11 mouse cellular contexts compared by ENCODE assay signal in the genomic region with DNA sequence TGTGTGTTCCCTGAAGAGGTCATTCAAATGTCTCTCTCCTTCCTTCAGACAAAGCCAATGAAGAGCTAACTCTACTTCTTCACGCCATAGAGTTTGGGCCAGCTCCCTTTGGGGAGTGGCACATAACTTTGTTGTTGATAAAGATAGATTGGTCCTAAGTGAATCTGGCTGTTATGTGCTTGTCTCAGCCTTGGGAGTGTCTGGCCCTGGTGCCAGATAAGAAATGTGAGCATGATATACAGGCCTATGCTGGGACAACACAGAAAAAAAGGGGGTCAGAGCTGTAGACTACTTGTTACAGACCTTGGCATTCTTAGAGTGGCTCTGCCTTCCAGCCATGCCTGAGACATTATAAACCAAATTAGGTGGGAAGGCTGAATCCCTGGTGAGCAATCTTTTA. TPM values are rescaled to one million over a fixed set of nuclear protein-coding genes. Genes with fewer than 3 reads are reported as not detected.
DNase-seq lines count a peak whose midpoint lies in the region; ATAC-seq and TF ChIP-seq lines count a peak whose summit lies in the region.
"Had no signal": no experiment of that assay in that cellular context is flagged by ENCODE, and none has a peak within 500 bp of the region (broad histone marks: within the 10 kb centered on the region; RNA-seq: fewer than 3 reads in every experiment).

No protein-coding gene starts in this region.

- peak overlapping the region; percentile 98; the same call in 1 of the 2 replicates for H3K9ac ChIP-seq in heart, embryonic 13.5 days
- H3K9ac ChIP-seq in CH12.LX (ENCODE audit: insufficient read depth, low read depth) = no peak overlapping the region
- no peak overlapping the region; the same call in 1 of the 2 replicates for H3K9ac ChIP-seq in embryonic facial prominence, embryonic 13.5 days
- H3K9ac ChIP-seq in liver, embryonic 12.5 days = 0 out of 2 replicates have a peak overlapping the region, but pooled peaks have one; percentile 94

- dilution Hi-C loops in CH12.LX (cut with MboI; ENCODE audit: extremely low pct_ligation_motif_present, extremely low pct_unique_long_range_greater_than_20kb, low sequenced_read_pairs) = no loop called here

- TF ChIP-seq RAD21 in CH12.LX (IDR thresholded peaks at IDR 0.05; ENCODE audit: low read depth, low read length) = no peak

- no peak for TF ChIP-seq EP300 in CH12.LX (IDR thresholded peaks at IDR 0.05; ENCODE audit: low read length)

- intact Hi-C loops in heart, postnatal 10 days (cut with DNase I) = loop anchor here (2.0 kb wide), 1 partner anchor 24 kb away; a partner anchor contains a TSS

- 52% methylated on average over 1 of the region's 1 CpGs for WGBS in heart, embryonic 13.5 days
- WGBS in embryonic facial prominence, embryonic 13.5 days = 71% methylated on average over 1 of the region's 1 CpGs
- WGBS in liver, embryonic 12.5 days (ENCODE audit: insufficient replicate concordance) = 22% methylated on average over 1 of the region's 1 CpGs

- H3K27me3 ChIP-seq in heart, embryonic 13.5 days (replicated peaks) = no peaks in the 10 kb centered on the region; the same call in 1 of the 2 replicates
- H3K27me3 ChIP-seq in CH12.LX (replicated peaks) = no peaks in the 10 kb centered on the region
- no peaks in the 10 kb centered on the region for H3K27me3 ChIP-seq in embryonic facial prominence, embryonic 13.5 days
- no peaks in the 10 kb centered on the region for H3K27me3 ChIP-seq in liver, embryonic 12.5 days (replicated peaks)

- no peak for TF ChIP-seq CTCF in CH12.LX (conservative IDR thresholded peaks at IDR 0.05 in 1 of 2, IDR thresholded peaks at IDR 0.05 in 1 of 2; ENCODE audit: low read depth in 2 of 2, low read length in 2 of 2)
- no peak for TF ChIP-seq CTCF in layer of hippocampus, adult 2 months (conservative IDR thresholded peaks at IDR 0.05)

- peaks cover 35% of the 10 kb centered on the region for H3K4me1 ChIP-seq in heart, embryonic 13.5 days
- H3K4me1 ChIP-seq in CH12.LX (ENCODE audit: control insufficient read depth in 1 of 2, insufficient read depth in 2 of 2) = peaks cover 9 to 24% of the 10 kb centered on the region in 2 experiments
- H3K4me1 ChIP-seq in embryonic facial prominence, embryonic 13.5 days = peaks cover 30% of the 10 kb centered on the region
- H3K4me1 ChIP-seq in liver, embryonic 12.5 days = peaks cover 57% of the 10 kb centered on the region

- peaks cover 22% of the 10 kb centered on the region for H3K79me2 ChIP-seq in CH12.LX (replicated peaks; ENCODE audit: control insufficient read depth, extremely low read depth, insufficient read depth, poor library complexity, severe bottlenecking)

- in situ Hi-C loops in CH12.LX (cut with MboI; ENCODE audit: low pct_ligation_motif_present, low pct_unique_long_range_greater_than_20kb, low sequenced_read_pairs) = no loop called here

- H3K4me3 ChIP-seq in heart, embryonic 13.5 days = no peak overlapping the region
- H3K4me3 ChIP-seq in CH12.LX (replicated peaks in 1 of 3; ENCODE audit: low read depth in 2 of 3, low read length in 2 of 3, poor library complexity in 1 of 3) = no peak overlapping the region
- no peak overlapping the region for H3K4me3 ChIP-seq in embryonic facial prominence, embryonic 13.5 days
- H3K4me3 ChIP-seq in liver, embryonic 12.5 days = peak overlapping the region; percentile 97
- no peak overlapping the region for H3K4me3 ChIP-seq in layer of hippocampus, adult 2 months

- DNase-seq in heart, postnatal 10 days = no peak
- no peak for DNase-seq in CH12.LX (ENCODE audit: extremely low read depth)
- no peak for DNase-seq in cerebellum, adult 18-20 months
- no peak for DNase-seq in layer of hippocampus, adult 2 months (ENCODE audit: low spot score in 2 of 2)
- no peak for DNase-seq in right cerebral cortex, postnatal 36 days (ENCODE audit: low spot score in 2 of 2)
- DNase-seq: kidney, adult 18-20 months had no signal

- no peak overlapping the region for H3K27ac ChIP-seq in heart, embryonic 13.5 days (replicated peaks)
- H3K27ac ChIP-seq in CH12.LX (ENCODE audit: insufficient read depth, low read depth) = no peak overlapping the region
- H3K27ac ChIP-seq in embryonic facial prominence, embryonic 13.5 days = no peak overlapping the region
- peak overlapping the region; percentile 76 for H3K27ac ChIP-seq in liver, embryonic 12.5 days
- H3K27ac ChIP-seq in layer of hippocampus, adult 2 months = no peak overlapping the region
- H3K27ac ChIP-seq: macrophage had no signal

- ATAC-seq in heart, embryonic 13.5 days (ENCODE audit: extremely low read depth, insufficient number of reproducible peaks, low FRiP score, low TSS enrichment) = no peak
- ATAC-seq in embryonic facial prominence, embryonic 13.5 days (ENCODE audit: insufficient number of reproducible peaks, insufficient read depth, low FRiP score, low TSS enrichment, low read depth) = no peak
- ATAC-seq in liver, embryonic 12.5 days = peak; percentile 77

- no peak for TF ChIP-seq POLR2A in CH12.LX (IDR thresholded peaks at IDR 0.05; ENCODE audit: low read depth, low read length)

- no peaks in the 10 kb centered on the region for H3K9me3 ChIP-seq in heart, embryonic 13.5 days
- H3K9me3 ChIP-seq in CH12.LX (replicated peaks; ENCODE audit: low read length) = no peaks in the 10 kb centered on the region
- no peaks in the 10 kb centered on the region for H3K9me3 ChIP-seq in embryonic facial prominence, embryonic 13.5 days
- H3K9me3 ChIP-seq in liver, embryonic 12.5 days (replicated peaks) = no peaks in the 10 kb centered on the region

- peak overlapping the region; percentile 91; the same call in 1 of the 2 replicates for H3K4me2 ChIP-seq in heart, embryonic 13.5 days
- H3K4me2 ChIP-seq in CH12.LX (ENCODE audit: insufficient read depth, low read depth, poor library complexity, severe bottlenecking) = peak overlapping the region; percentile 72
- H3K4me2 ChIP-seq in embryonic facial prominence, embryonic 13.5 days = peak overlapping the region; percentile 86
- peak overlapping the region; percentile 90 for H3K4me2 ChIP-seq in liver, embryonic 12.5 days

- peaks cover 24% of the 10 kb centered on the region for H3K36me3 ChIP-seq in heart, embryonic 13.5 days
- peaks cover 15 to 29% of the 10 kb centered on the region in 2 experiments for H3K36me3 ChIP-seq in CH12.LX (replicated peaks in 1 of 2; ENCODE audit: control insufficient read depth in 1 of 2, insufficient read depth in 1 of 2, low read length in 1 of 2)
- H3K36me3 ChIP-seq in embryonic facial prominence, embryonic 13.5 days = peaks cover 30% of the 10 kb centered on the region
- peaks cover 30% of the 10 kb centered on the region for H3K36me3 ChIP-seq in liver, embryonic 12.5 days

TF ChIP-seq in CH12.LX, 34 proteins besides CTCF, POLR2A, EP300 and RAD21 (continues in another document):
- no peak for TF ChIP-seq RCOR1 (conservative IDR thresholded peaks at IDR 0.05; ENCODE audit: low read depth, low read length)

RNA-seq across cellular contexts. Expression of a gene that starts 14.9 kb away (rescaled TPM):
- 83.9 and 84.3 TPM in 2 replicates for polyA plus RNA-seq in heart, embryonic 13.5 days (2015; fragmentation: Nextera tagmentation; extraction: Ambion mirVana)
- total RNA-seq in heart, postnatal 10 days (2021) = 10 to 100 TPM; 46.6 to 51.8 TPM
- total RNA-seq in CH12.LX (2012; rRNA removed) (32.0 and 41.4 TPM in 2 replicates), CH12.LX (2014; rRNA removed) (29.6 and 30.1 TPM in 2 replicates)
- 43.4 and 51.2 TPM in 2 replicates for polyA plus RNA-seq in CH12.LX (2012; ENCODE audit: insufficient read length, low read depth)
- 110 and 113 TPM in 2 replicates for polyA plus RNA-seq in embryonic facial prominence, embryonic 13.5 days (2015; fragmentation: Nextera tagmentation; extraction: Ambion mirVana)
- polyA plus RNA-seq in liver, embryonic 12.5 days (2016; fragmentation: Nextera tagmentation; extraction: Ambion mirVana) = 49.7 and 50.1 TPM in 2 replicates
- 100 to 1,000 TPM; 220 to 238 TPM for total RNA-seq in layer of hippocampus, adult 2 months (2021)

RNA-seq across cellular contexts. Expression of a gene that starts 23.9 kb away (rescaled TPM):
- 10.9 and 12.4 TPM in 2 replicates for polyA plus RNA-seq in heart, embryonic 13.5 days (2015; fragmentation: Nextera tagmentation; extraction: Ambion mirVana)
- total RNA-seq in heart, postnatal 10 days (2021) = 10 to 100 TPM; 29.5 to 30.7 TPM
- total RNA-seq in CH12.LX (2012; rRNA removed) (4.4 and 4.5 TPM in 2 replicates), CH12.LX (2014; rRNA removed) (1.0 and 1.2 TPM in 2 replicates)
- polyA plus RNA-seq in CH12.LX (2012; ENCODE audit: insufficient read length, low read depth) = 20.4 and 25.4 TPM in 2 replicates
- 25.3 and 28.7 TPM in 2 replicates for polyA plus RNA-seq in embryonic facial prominence, embryonic 13.5 days (2015; fragmentation: Nextera tagmentation; extraction: Ambion mirVana)
- 13.3 and 14.8 TPM in 2 replicates for polyA plus RNA-seq in liver, embryonic 12.5 days (2016; fragmentation: Nextera tagmentation; extraction: Ambion mirVana)
- total RNA-seq in layer of hippocampus, adult 2 months (2021) = 10 to 100 TPM; 55.0 to 57.2 TPM

RNA-seq across cellular contexts. Expression of a gene that starts 38.1 kb away (rescaled TPM):
- polyA plus RNA-seq in heart, embryonic 13.5 days (2015; fragmentation: Nextera tagmentation; extraction: Ambion mirVana) = 0.49 and 1.1 TPM in 2 replicates
- 1 to 10 TPM in 1 of 2 experiments, under 1 TPM in 1; 0.55 to 1.3 TPM for total RNA-seq in heart, postnatal 10 days (2021)
- total RNA-seq in CH12.LX (2012; rRNA removed) = 27.5 and 40.5 TPM in 2 replicates
- total RNA-seq in CH12.LX (2014; rRNA removed) = 18.1 and 18.6 TPM in 2 replicates
- 77.6 and 83.2 TPM in 2 replicates for polyA plus RNA-seq in CH12.LX (2012; ENCODE audit: insufficient read length, low read depth)
- 1.2 and 1.5 TPM in 2 replicates for polyA plus RNA-seq in embryonic facial prominence, embryonic 13.5 days (2015; fragmentation: Nextera tagmentation; extraction: Ambion mirVana)
- 7.2 and 8.1 TPM in 2 replicates for polyA plus RNA-seq in liver, embryonic 12.5 days (2016; fragmentation: Nextera tagmentation; extraction: Ambion mirVana)
- 1 to 10 TPM; 2.9 to 4.6 TPM for total RNA-seq in layer of hippocampus, adult 2 months (2021)

RNA-seq across cellular contexts. Expression of a gene that starts 44.3 kb away (rescaled TPM):
- polyA plus RNA-seq in heart, embryonic 13.5 days (2015; fragmentation: Nextera tagmentation; extraction: Ambion mirVana) = 65.8 and 67.8 TPM in 2 replicates
- 10 to 100 TPM; 62.0 to 72.8 TPM for total RNA-seq in heart, postnatal 10 days (2021)
- 62.5 and 85.8 TPM in 2 replicates for total RNA-seq in CH12.LX (2012; rRNA removed)
- total RNA-seq in CH12.LX (2014; rRNA removed) = 75.2 and 80.2 TPM in 2 replicates
- 146 and 174 TPM in 2 replicates for polyA plus RNA-seq in CH12.LX (2012; ENCODE audit: insufficient read length, low read depth)
- polyA plus RNA-seq in embryonic facial prominence, embryonic 13.5 days (2015; fragmentation: Nextera tagmentation; extraction: Ambion mirVana) = 120 and 123 TPM in 2 replicates
- polyA plus RNA-seq in liver, embryonic 12.5 days (2016; fragmentation: Nextera tagmentation; extraction: Ambion mirVana) = 72.1 and 73.5 TPM in 2 replicates
- total RNA-seq in layer of hippocampus, adult 2 months (2021) = 100 to 1,000 TPM in 1 of 2 experiments, 10 to 100 TPM in 1; 99.2 to 112 TPM

RNA-seq across cellular contexts. Expression of a gene that starts 58.7 kb away (rescaled TPM):
- polyA plus RNA-seq in heart, embryonic 13.5 days (2015; fragmentation: Nextera tagmentation; extraction: Ambion mirVana) = 0.09 and 0.16 TPM in 2 replicates
- total RNA-seq in heart, postnatal 10 days (2021) = under 1 TPM in 1 of 2 experiments, not detected in 1; 0.29 TPM
- total RNA-seq in CH12.LX (2012; rRNA removed) = 1.2 and 2.0 TPM in 2 replicates
- 3.5 and 4.1 TPM in 2 replicates for total RNA-seq in CH12.LX (2014; rRNA removed)
- 4.1 and 5.8 TPM in 2 replicates for polyA plus RNA-seq in CH12.LX (2012; ENCODE audit: insufficient read length, low read depth)
- 0.08 and 0.15 TPM in 2 replicates for polyA plus RNA-seq in embryonic facial prominence, embryonic 13.5 days (2015; fragmentation: Nextera tagmentation; extraction: Ambion mirVana)
- 1.6 and 1.8 TPM in 2 replicates for polyA plus RNA-seq in liver, embryonic 12.5 days (2016; fragmentation: Nextera tagmentation; extraction: Ambion mirVana)
- total RNA-seq in layer of hippocampus, adult 2 months (2021) = not detected
- polyA plus RNA-seq: cortical plate, adult 2 months; macrophage had no signal

Comparison
In these comparisons a context has a peak if more than half of its experiments do, and no peak if none do; other contexts are left out.
1. H3K9ac ChIP-seq: peak in heart, embryonic 13.5 days (single experiment) and liver, embryonic 12.5 days (single experiment); none in CH12.LX (single experiment) and embryonic facial prominence, embryonic 13.5 days (single experiment).
2. Peak in every context shown above with its lines, with median percentiles within 50 percentile points of each other: H3K4me2 ChIP-seq.